Mouse (Mus musculus) forebrain, postnatal 0 days (tissue): ENCODE results near the gene Naa60. TPM values are rescaled to one million over a fixed set of nuclear protein-coding genes. Genes with fewer than 3 reads are reported as not detected.
"Not testable (repeated sequence)": the region's sequence is repeated elsewhere in the genome, so short reads cannot be mapped to it uniquely, and the experiment has no call there.

Source experiments
- ATAC-seq: fragments of 200-750 bp; cut with Nextera tagmentation; 2 replicates; pipeline ENCODE4 v1.8.0; 2017; ENCODE audit warnings: mild to moderate bottlenecking, moderate library complexity
- DNase-seq: peaks from one replicate; pipeline ENCODE4 v3.0.0-alpha.2; 2015
- H3K27ac ChIP-seq: fragments of 300-500 bp; sonication (generic); 2 replicates; pipeline ENCODE4 v1.5.1; 2014; ENCODE audit warnings: low read depth, mild to moderate bottlenecking, antibody characterized with exemption, low read length, moderate library complexity, mixed read lengths
- H3K27me3 ChIP-seq: fragments of 300-500 bp; sonication (generic); 2 replicates; pipeline ENCODE4 v1.6.1; 2014; ENCODE audit warnings: mild to moderate bottlenecking, low read length, mixed read lengths; ENCODE audit not compliant: insufficient read depth
- H3K36me3 ChIP-seq: fragments of 300-500 bp; sonication (generic); 2 replicates; pipeline ENCODE4 v1.6.1; 2014; ENCODE audit warnings: mild to moderate bottlenecking, moderate library complexity; ENCODE audit not compliant: insufficient read depth
- H3K4me1 ChIP-seq: fragments of 300-500 bp; sonication (generic); 2 replicates; pipeline ENCODE4 v1.6.1; 2014; ENCODE audit warnings: antibody characterized with exemption; ENCODE audit not compliant: insufficient read depth
- H3K4me2 ChIP-seq: fragments of 300-500 bp; sonication (generic); 2 replicates; pipeline ENCODE4 v1.6.1; 2014; ENCODE audit warnings: low read depth, mild to moderate bottlenecking, moderate library complexity
- H3K4me3 ChIP-seq: fragments of 300-500 bp; sonication (generic); 2 replicates; pipeline ENCODE4 v1.5.1; 2014; ENCODE audit warnings: low read depth, low read length, mixed read lengths
- H3K9ac ChIP-seq: fragments of 300-500 bp; sonication (generic); 2 replicates; pipeline ENCODE4 v1.6.1; 2014; ENCODE audit warnings: mild to moderate bottlenecking
- H3K9me3 ChIP-seq: fragments of 300-500 bp; sonication (generic); 2 replicates; pipeline ENCODE4 v1.6.1; 2016; ENCODE audit warnings: low read length
- CTCF ChIP-seq: sonication (generic); IDR thresholded peaks from 2 replicates; pipeline ENCODE4 v1.5.1; 2016; ENCODE audit warnings: antibody characterized with exemption, control low read depth, low read depth
- WGBS: fragments of 180-500 bp; shearing (Covaris S2); extraction: QIAGEN DNeasy Blood & Tissue Kit; methylation state at CpG from one replicate; pipeline ENCODE4 v1.1.7; 2014; 5-methylcytosine and 5-hydroxymethylcytosine counted together
- polyA plus RNA-seq: library from polyadenylated mRNA; unstranded; fragments of >200 nt; fragmentation: Nextera tagmentation; extraction: Ambion mirVana; gene quantifications from 2 replicates; pipeline ENCODE4 v1.2.1, GENCODE M21; 2015
- total RNA-seq: library from RNA; depleted of rRNA; stranded (reverse); fragments of >200 nt; gene quantifications from 2 replicates; pipeline ENCODE4 v1.2.3, GENCODE M21; 2014

Naa60 gene
- total and polyA plus RNA-seq, 2 experiments from 2014 or later: 81.1 to 97.1 TPM

GRCm38 (mm10) chr16:3843796-3844195 is 28.4 kb upstream of the Naa60 start:
- DNase-seq: no peak
- H3K4me3 ChIP-seq: no peak overlapping the region
- ATAC-seq: no peak
- no peak for TF ChIP-seq CTCF
- peaks cover 4% of the 10 kb centered on the region for H3K4me1 ChIP-seq
- H3K4me2 ChIP-seq: no peak overlapping the region
- H3K9ac ChIP-seq: no peak overlapping the region
- 68% methylated on average over 1 of the region's 1 CpGs for WGBS
- no peaks in the 10 kb centered on the region for H3K9me3 ChIP-seq
- H3K36me3 ChIP-seq: no peaks in the 10 kb centered on the region
- no peak overlapping the region for H3K27ac ChIP-seq
- no peaks in the 10 kb centered on the region for H3K27me3 ChIP-seq

GRCm38 (mm10) chr16:3846711-3847518 is 25.3 kb upstream of the Naa60 start, which contains the start of gene Zfp174:
TSS of gene Zfp174 (plus strand) at chr16:3847268.
- Histone ChIP-seq H3K4me2 (peak within 1 kb of the TSS; percentile 71), H3K27ac (no peak within 1 kb of the TSS), H3K9ac (peak within 1 kb of the TSS; percentile 64), H3K36me3 (no peaks in the 10 kb centered on the region), H3K9me3 (no peaks in the 10 kb centered on the region), H3K4me3 (peak within 1 kb of the TSS; percentile 54), H3K27me3 (no peaks in the 10 kb centered on the region), H3K4me1 (peaks cover 8% of the 10 kb centered on the region)
- peak; percentile 18; the same call in 1 of the 2 replicates for TF ChIP-seq CTCF
- WGBS: 4% methylated on average over 38 of the region's 38 CpGs
- DNase-seq (peak; percentile 95), ATAC-seq (peak; percentile 100)

- Histone ChIP-seq H3K9ac (peak overlapping the region; percentile 64), H3K27ac (no peak overlapping the region), H3K4me3 (peak overlapping the region; percentile 54), H3K36me3 (no peaks in the 10 kb centered on the region), H3K9me3 (no peaks in the 10 kb centered on the region), H3K4me1 (peaks cover 8% of the 10 kb centered on the region), H3K27me3 (no peaks in the 10 kb centered on the region), H3K4me2 (peak overlapping the region; percentile 71)
- no peak for TF ChIP-seq CTCF
- ATAC-seq (no peak), DNase-seq (no peak)
- WGBS: 64% methylated on average over 4 of the region's 4 CpGs
These were observed 24.3 kb upstream of the Naa60 start for GRCm38 (mm10) chr16:3847871-3848270.

- Histone ChIP-seq H3K27me3 (no peaks in the 10 kb centered on the region), H3K4me3 (no peak overlapping the region), H3K4me1 (peaks cover 8% of the 10 kb centered on the region)
These were observed 23.8 kb upstream of the Naa60 start for GRCm38 (mm10) chr16:3848416-3848815.

GRCm38 (mm10) chr16:3851301-3851700 is 20.9 kb upstream of the Naa60 start:
- not testable (repeated sequence) for H3K27ac ChIP-seq, H3K9ac ChIP-seq, H3K27me3 ChIP-seq, H3K4me2 ChIP-seq, H3K9me3 ChIP-seq, DNase-seq, ATAC-seq, H3K4me3 ChIP-seq, H3K4me1 ChIP-seq
- 91% methylated on average over 13 of the region's 13 CpGs for WGBS
- H3K36me3 ChIP-seq: peaks cover 14% of the 10 kb centered on the region; the same call in 1 of the 2 replicates

More at GRCm38 (mm10) chr16:3848416-3848815, 23.8 kb upstream of the Naa60 start:
- TF ChIP-seq CTCF: 0 out of 2 replicates have a peak, but pooled peaks have one; percentile 8
- no peak for ATAC-seq
- no peaks in the 10 kb centered on the region for H3K9me3 ChIP-seq
- H3K27ac ChIP-seq: no peak overlapping the region
- no peak for DNase-seq
- no peak overlapping the region for H3K9ac ChIP-seq
- WGBS: 83% methylated on average over 3 of the region's 3 CpGs
- no peak overlapping the region for H3K4me2 ChIP-seq
- no peaks in the 10 kb centered on the region for H3K36me3 ChIP-seq

GRCm38 (mm10) chr16:3852586-3852985 is 19.6 kb upstream of the Naa60 start:
- peaks cover 4% of the 10 kb centered on the region for H3K4me1 ChIP-seq
- no peak overlapping the region for H3K4me2 ChIP-seq
- no peak for TF ChIP-seq CTCF
- H3K9me3 ChIP-seq: no peaks in the 10 kb centered on the region
- no peak overlapping the region for H3K27ac ChIP-seq
- no peaks in the 10 kb centered on the region for H3K27me3 ChIP-seq
- DNase-seq: no peak
- H3K36me3 ChIP-seq: peaks cover 22% of the 10 kb centered on the region; the same call in 1 of the 2 replicates
- ATAC-seq: no peak
- no peak overlapping the region for H3K9ac ChIP-seq
- H3K4me3 ChIP-seq: no peak overlapping the region
- 46% methylated on average over 12 of the region's 12 CpGs for WGBS

- Histone ChIP-seq H3K36me3 (peaks cover 23% of the 10 kb centered on the region; the same call in 1 of the 2 replicates), H3K9ac (no peak overlapping the region), H3K9me3 (no peaks in the 10 kb centered on the region), H3K4me1 (no peaks in the 10 kb centered on the region), H3K4me3 (no peak overlapping the region), H3K27me3 (no peaks in the 10 kb centered on the region), H3K4me2 (no peak overlapping the region), H3K27ac (no peak overlapping the region)
- ATAC-seq: no peak
- WGBS: 60% methylated on average over 11 of the region's 11 CpGs
- DNase-seq: no peak
- no peak for TF ChIP-seq CTCF
These were observed 17.6 kb upstream of the Naa60 start for GRCm38 (mm10) chr16:3854437-3855182.
